Mouse (Mus musculus) heart, embryonic 15.5 days (tissue): ENCODE results near the gene Cog5. TPM values are rescaled to one million over a fixed set of nuclear protein-coding genes. Genes with fewer than 3 reads are reported as not detected.

Experiments
- ATAC-seq: fragments of 200-750 bp; cut with Nextera tagmentation; replicated peaks from 2 replicates; pipeline ENCODE4 v1.8.0; 2017; ENCODE audit warnings: low read depth, moderate TSS enrichment; ENCODE audit not compliant: insufficient number of reproducible peaks, insufficient read depth, low FRiP score
- H3K27ac ChIP-seq: fragments of 300-500 bp; sonication (generic); 2 replicates; pipeline ENCODE4 v1.5.1; 2015; ENCODE audit warnings: mild to moderate bottlenecking, inconsistent platforms
- H3K27me3 ChIP-seq: fragments of 300-500 bp; sonication (generic); 2 replicates; pipeline ENCODE4 v1.6.1; 2015; ENCODE audit warnings: inconsistent platforms
- H3K36me3 ChIP-seq: fragments of 300-500 bp; sonication (generic); 2 replicates; pipeline ENCODE4 v1.6.1; 2015; ENCODE audit warnings: mild to moderate bottlenecking, inconsistent platforms
- H3K4me1 ChIP-seq: fragments of 300-500 bp; sonication (generic); replicated peaks from 2 replicates; pipeline ENCODE4 v1.6.1; 2015; ENCODE audit warnings: inconsistent platforms
- H3K4me2 ChIP-seq: fragments of 300-500 bp; sonication (generic); 2 replicates; pipeline ENCODE4 v1.6.1; 2015; ENCODE audit warnings: inconsistent platforms, mild to moderate bottlenecking, moderate library complexity
- H3K4me3 ChIP-seq: fragments of 300-500 bp; sonication (generic); 2 replicates; pipeline ENCODE4 v1.5.1; 2015; ENCODE audit warnings: mild to moderate bottlenecking, inconsistent platforms
- H3K9ac ChIP-seq: fragments of 300-500 bp; sonication (generic); 2 replicates; pipeline ENCODE4 v1.6.1; 2015; ENCODE audit warnings: mild to moderate bottlenecking, inconsistent platforms
- H3K9me3 ChIP-seq: fragments of 300-500 bp; sonication (generic); replicated peaks from 2 replicates; pipeline ENCODE4 v1.6.1; 2016; ENCODE audit warnings: inconsistent platforms
- WGBS: fragments of 180-500 bp; shearing (Covaris S2); methylation state at CpG from one replicate; pipeline ENCODE4 v1.1.7; 2015; ENCODE audit warnings: mixed read lengths; 5-methylcytosine and 5-hydroxymethylcytosine counted together
- polyA plus RNA-seq: library from polyadenylated mRNA; unstranded; fragments of >200 nt; fragmentation: Nextera tagmentation; extraction: Ambion mirVana; gene quantifications from 2 replicates; pipeline ENCODE4 v1.2.1, GENCODE M21; 2015

Cog5 gene
- polyA plus RNA-seq, 1 experiment from 2014 or later: 24.1 TPM

GRCm38 (mm10) chr12:31967536-31967935, 312.9 kb downstream of the Cog5 start:
- Histone ChIP-seq H3K36me3 (no peaks in the 10 kb centered on the region), H3K9me3 (no peaks in the 10 kb centered on the region), H3K9ac (no peak overlapping the region), H3K27me3 (no peaks in the 10 kb centered on the region), H3K4me1 (peaks cover 9% of the 10 kb centered on the region), H3K4me3 (no peak overlapping the region), H3K4me2 (no peak overlapping the region), H3K27ac (no peak overlapping the region)
- ATAC-seq: no peak
- WGBS: 2% methylated on average over 2 of the region's 2 CpGs

DNA sequence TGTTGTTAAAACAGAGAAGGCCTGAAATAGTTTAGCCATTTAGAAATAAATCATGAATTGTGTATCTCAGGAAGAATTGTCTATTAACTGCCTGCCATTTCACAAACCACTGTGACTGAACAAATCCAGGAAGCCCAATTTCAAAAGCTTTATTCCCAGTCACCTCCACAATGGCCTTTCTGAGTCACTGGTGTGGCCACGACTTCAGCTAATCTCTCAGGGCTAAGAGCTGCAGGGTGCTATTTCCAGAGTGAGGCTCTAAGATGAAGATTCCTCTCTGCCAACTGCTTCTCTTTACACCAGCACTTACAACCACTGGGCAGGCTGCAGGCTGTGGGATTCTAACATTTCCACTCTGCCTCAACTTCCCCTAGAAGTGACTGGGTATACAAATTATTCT, 314.4 kb downstream of the Cog5 start:
- H3K36me3 ChIP-seq: no peaks in the 10 kb centered on the region
- no peaks in the 10 kb centered on the region for H3K27me3 ChIP-seq
- H3K4me2 ChIP-seq: no peak overlapping the region
- H3K4me3 ChIP-seq: no peak overlapping the region
- no peaks in the 10 kb centered on the region for H3K9me3 ChIP-seq
- no peak overlapping the region for H3K9ac ChIP-seq
- H3K4me1 ChIP-seq: peaks cover 19% of the 10 kb centered on the region
- no peak for ATAC-seq
- 32% methylated on average over 1 of the region's 1 CpGs for WGBS
- H3K27ac ChIP-seq: peak overlapping the region; percentile 50; the same call in 1 of the 2 replicates

DNA sequence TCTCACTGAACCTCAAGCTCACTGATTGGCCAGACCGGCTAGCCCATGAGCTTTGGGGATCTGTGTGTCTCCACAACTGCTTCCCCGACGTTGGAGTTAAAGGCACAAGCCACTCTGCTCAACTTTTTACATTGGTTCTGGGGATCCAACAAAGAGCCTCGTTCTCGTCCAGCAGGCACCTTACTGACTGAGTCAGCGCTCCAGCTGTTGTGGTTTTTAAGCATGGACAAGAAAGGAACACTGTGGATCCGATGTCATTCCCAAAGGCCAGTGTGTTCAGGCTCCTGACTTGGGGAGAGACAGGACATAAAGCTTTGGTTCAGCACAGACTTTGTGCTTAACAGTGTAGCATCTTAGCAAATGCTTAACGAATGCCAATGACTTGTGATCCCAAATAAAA, 316.9 kb downstream of the Cog5 start:
- no peaks in the 10 kb centered on the region for H3K36me3 ChIP-seq
- no peak overlapping the region for H3K9ac ChIP-seq
- H3K27me3 ChIP-seq: no peaks in the 10 kb centered on the region
- no peaks in the 10 kb centered on the region for H3K9me3 ChIP-seq
- WGBS: 88% methylated on average over 8 of the region's 8 CpGs
- no peak overlapping the region for H3K4me3 ChIP-seq
- peaks cover 19% of the 10 kb centered on the region for H3K4me1 ChIP-seq
- no peak overlapping the region for H3K4me2 ChIP-seq
- ATAC-seq: no peak
- H3K27ac ChIP-seq: no peak overlapping the region

GRCm38 (mm10) chr12:31973473-31974172, 319.0 kb downstream of the Cog5 start:
- peak overlapping the region; percentile 74 for H3K27ac ChIP-seq
- peak; percentile 98 for ATAC-seq
- whole genome bisulfite sequencing: 39% methylated on average over 13 of the region's 13 CpGs
- H3K9me3 ChIP-seq: no peaks in the 10 kb centered on the region
- H3K4me2 ChIP-seq: peak overlapping the region; percentile 39
- no peak overlapping the region for H3K4me3 ChIP-seq
- H3K4me1 ChIP-seq: peaks cover 16% of the 10 kb centered on the region
- no peaks in the 10 kb centered on the region for H3K36me3 ChIP-seq
- no peaks in the 10 kb centered on the region; the same call in 1 of the 2 replicates for H3K27me3 ChIP-seq
- H3K9ac ChIP-seq: no peak overlapping the region

DNA sequence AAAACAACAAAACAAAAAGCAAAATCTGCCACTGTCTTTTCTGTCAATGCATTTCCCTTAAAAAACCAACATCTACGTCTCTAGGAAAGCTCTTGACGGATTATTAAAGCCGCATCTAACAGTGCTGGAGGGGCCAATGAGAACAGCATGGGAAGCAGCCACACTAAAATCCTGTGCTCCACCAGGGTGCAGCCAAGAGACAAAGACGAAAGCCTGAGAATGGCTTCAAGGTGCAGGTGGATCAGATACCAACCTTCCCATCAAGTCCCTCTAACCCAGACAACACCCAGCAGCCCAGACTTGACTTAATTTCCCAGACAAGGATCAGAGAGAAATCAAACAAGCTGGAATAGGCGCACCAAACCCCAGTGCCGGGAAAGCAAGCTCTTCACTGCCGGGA, 321.9 kb downstream of the Cog5 start:
- Histone ChIP-seq H3K4me3 (no peak overlapping the region), H3K27me3 (no peaks in the 10 kb centered on the region; the same call in 1 of the 2 replicates), H3K36me3 (no peaks in the 10 kb centered on the region), H3K9ac (no peak overlapping the region), H3K27ac (no peak overlapping the region), H3K4me1 (peaks cover 10% of the 10 kb centered on the region), H3K9me3 (no peaks in the 10 kb centered on the region), H3K4me2 (no peak overlapping the region)
- WGBS: 56% methylated on average over 7 of the region's 7 CpGs
- no peak for ATAC-seq

DNA sequence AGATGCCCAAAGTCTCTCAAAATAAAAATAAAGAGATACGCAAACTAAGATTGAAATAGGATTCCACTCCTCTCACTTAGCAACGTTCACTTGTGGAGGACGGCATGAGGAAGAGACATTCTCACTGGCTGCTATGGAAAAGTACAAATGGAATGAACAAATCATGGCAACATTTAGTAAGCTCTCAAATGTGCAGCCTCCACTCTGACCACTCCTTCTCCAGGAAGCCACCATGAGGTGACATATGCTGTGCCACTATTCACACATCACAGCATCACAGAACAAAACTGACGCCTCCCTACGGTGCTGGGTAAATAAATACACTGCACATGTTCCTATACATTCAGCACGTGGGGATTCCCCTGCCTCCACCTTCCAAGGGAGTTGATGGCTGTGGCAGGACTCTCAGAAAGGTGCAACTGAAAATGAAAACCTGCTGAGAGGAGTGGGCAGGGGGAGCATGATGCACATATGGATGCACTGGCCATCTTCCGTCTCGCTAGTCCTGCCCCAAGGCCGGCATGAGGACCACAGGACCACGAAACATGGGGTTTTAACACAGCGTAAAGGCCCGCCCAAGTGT, 323.0 kb downstream of the Cog5 start:
- Histone ChIP-seq H3K27ac (no peak overlapping the region), H3K27me3 (no peaks in the 10 kb centered on the region; the same call in 1 of the 2 replicates), H3K4me1 (peaks cover 10% of the 10 kb centered on the region), H3K4me3 (no peak overlapping the region), H3K9me3 (no peaks in the 10 kb centered on the region), H3K36me3 (no peaks in the 10 kb centered on the region), H3K4me2 (no peak overlapping the region), H3K9ac (no peak overlapping the region)
- 71% methylated on average over 12 of the region's 12 CpGs for WGBS
- ATAC-seq: no peak

- H3K27ac ChIP-seq: no peak overlapping the region
- 61% methylated on average over 7 of the region's 7 CpGs for whole genome bisulfite sequencing
- no peak overlapping the region for H3K4me2 ChIP-seq
- no peak for ATAC-seq
- H3K9ac ChIP-seq: no peak overlapping the region
- no peak overlapping the region for H3K4me3 ChIP-seq
- H3K9me3 ChIP-seq: no peaks in the 10 kb centered on the region
- no peaks in the 10 kb centered on the region for H3K36me3 ChIP-seq
- H3K27me3 ChIP-seq: no peaks in the 10 kb centered on the region
- no peaks in the 10 kb centered on the region; the same call in 1 of the 2 replicates for H3K4me1 ChIP-seq
Measured at GRCm38 (mm10) chr12:31983238-31983637, 328.6 kb downstream of the Cog5 start.

- Histone ChIP-seq H3K9ac (no peak overlapping the region), H3K9me3 (no peaks in the 10 kb centered on the region), H3K27me3 (no peaks in the 10 kb centered on the region), H3K36me3 (no peaks in the 10 kb centered on the region), H3K4me1 (no peaks in the 10 kb centered on the region; the same call in 1 of the 2 replicates), H3K4me3 (no peak overlapping the region), H3K27ac (no peak overlapping the region), H3K4me2 (no peak overlapping the region)
- 67% methylated on average over 6 of the region's 6 CpGs for WGBS
- ATAC-seq: no peak
Measured at GRCm38 (mm10) chr12:31983769-31984168, 329.1 kb downstream of the Cog5 start.

- H3K9ac ChIP-seq: no peak overlapping the region
- no peaks in the 10 kb centered on the region for H3K27me3 ChIP-seq
- 43% methylated on average over 2 of the region's 2 CpGs for WGBS
- no peak for ATAC-seq
- no peak overlapping the region for H3K27ac ChIP-seq
- H3K36me3 ChIP-seq: no peaks in the 10 kb centered on the region
- no peaks in the 10 kb centered on the region for H3K9me3 ChIP-seq
- H3K4me3 ChIP-seq: no peak overlapping the region
- H3K4me2 ChIP-seq: no peak overlapping the region
- H3K4me1 ChIP-seq: no peaks in the 10 kb centered on the region; the same call in 1 of the 2 replicates
Measured at GRCm38 (mm10) chr12:31984206-31984605, 329.5 kb downstream of the Cog5 start.

DNA sequence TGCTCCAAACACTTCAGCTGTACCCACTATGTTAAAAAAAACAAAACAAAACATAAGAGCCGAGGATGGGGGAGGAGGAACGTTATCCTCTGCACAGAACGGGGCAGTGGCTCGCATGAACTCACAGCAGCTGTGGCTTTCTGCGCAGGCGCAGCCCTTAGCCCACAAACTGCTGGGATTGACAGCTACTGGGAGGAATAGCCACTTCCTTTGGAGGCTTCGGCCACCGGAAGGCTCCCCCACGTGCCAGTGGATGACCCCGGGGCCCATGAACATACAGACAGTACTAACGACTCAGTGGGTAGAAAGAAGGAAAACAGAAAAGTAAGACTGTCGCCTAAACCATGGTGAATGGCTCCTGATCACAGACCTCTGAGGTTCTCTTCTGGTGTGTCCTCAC, 330.0 kb downstream of the Cog5 start:
- Histone ChIP-seq H3K4me3 (no peak overlapping the region), H3K27me3 (no peaks in the 10 kb centered on the region), H3K27ac (no peak overlapping the region), H3K4me1 (no peaks in the 10 kb centered on the region; the same call in 1 of the 2 replicates), H3K4me2 (no peak overlapping the region), H3K9me3 (no peaks in the 10 kb centered on the region), H3K9ac (no peak overlapping the region), H3K36me3 (no peaks in the 10 kb centered on the region)
- ATAC-seq: no peak
- WGBS: 50% methylated on average over 12 of the region's 12 CpGs

DNA sequence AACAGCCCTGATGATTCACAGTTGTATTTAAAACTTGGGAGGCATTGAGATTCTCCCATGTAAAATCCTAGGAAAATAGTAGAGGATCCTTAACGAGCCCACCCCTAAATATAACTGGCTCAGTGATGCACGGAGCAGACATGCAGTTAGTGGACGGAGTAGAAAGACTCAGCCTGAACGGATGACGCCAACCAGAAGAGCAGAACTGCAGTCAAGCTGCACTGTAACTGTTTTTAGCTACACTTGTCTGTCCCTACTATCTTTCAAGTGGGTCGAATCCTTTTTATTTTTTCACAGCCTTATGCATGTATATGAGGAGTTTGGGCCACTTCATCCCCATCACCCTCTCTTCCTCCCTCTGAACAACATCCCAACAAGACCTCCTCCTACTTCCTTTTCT, 331.1 kb downstream of the Cog5 start:
- H3K27ac ChIP-seq: no peak overlapping the region
- H3K27me3 ChIP-seq: no peaks in the 10 kb centered on the region
- no peak overlapping the region for H3K4me3 ChIP-seq
- no peaks in the 10 kb centered on the region for H3K9me3 ChIP-seq
- no peak for ATAC-seq
- WGBS: 56% methylated on average over 6 of the region's 6 CpGs
- H3K9ac ChIP-seq: no peak overlapping the region
- no peaks in the 10 kb centered on the region; the same call in 1 of the 2 replicates for H3K4me1 ChIP-seq
- no peaks in the 10 kb centered on the region for H3K36me3 ChIP-seq
- no peak overlapping the region for H3K4me2 ChIP-seq

DNA sequence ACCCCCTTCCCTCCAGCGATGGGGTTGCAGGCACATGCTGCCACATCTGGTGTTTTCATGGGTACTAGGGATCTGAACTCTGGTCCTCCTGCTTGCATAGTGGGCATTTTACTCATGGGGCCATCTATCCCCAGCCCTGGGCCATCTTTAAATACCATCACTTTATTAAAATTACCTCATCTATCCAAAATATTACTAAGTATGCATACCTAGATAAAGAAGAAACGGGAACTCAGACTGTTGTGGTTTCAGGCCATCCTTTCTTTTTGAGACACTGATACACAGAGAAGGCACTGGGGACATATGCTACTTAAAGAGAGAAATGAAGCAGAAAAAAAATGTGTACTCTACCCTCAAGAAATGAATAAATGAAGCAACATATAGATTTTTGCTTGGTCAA, 331.8 kb downstream of the Cog5 start:
- no peaks in the 10 kb centered on the region for H3K27me3 ChIP-seq
- WGBS: 76% methylated on average over 2 of the region's 2 CpGs

More for the DNA sequence above, 331.8 kb downstream of the Cog5 start:
- Histone ChIP-seq H3K9me3 (no peaks in the 10 kb centered on the region), H3K4me2 (no peak overlapping the region), H3K4me1 (no peaks in the 10 kb centered on the region; the same call in 1 of the 2 replicates), H3K4me3 (no peak overlapping the region), H3K9ac (no peak overlapping the region), H3K27ac (no peak overlapping the region), H3K36me3 (no peaks in the 10 kb centered on the region)
- ATAC-seq: no peak
